Mouse (Mus musculus) brain, embryonic 14.5 days (tissue): ENCODE measurements around the gene Dhx37.

ENCODE experiments used
- CTCF ChIP-seq: fragments of 200-500 bp; IDR thresholded peaks from 2 replicates; pipeline ENCODE4 v1.5.1; 2012; ENCODE audit warnings: inconsistent platforms, mild to moderate bottlenecking, moderate library complexity, borderline replicate concordance; ENCODE audit not compliant: insufficient read depth, insufficient read length; ENCODE audit errors: extremely low read depth
- POLR2A ChIP-seq: fragments of 200-500 bp; IDR thresholded peaks from 2 replicates; pipeline ENCODE4 v1.6.1; 2012; ENCODE audit warnings: mild to moderate bottlenecking, inconsistent platforms, borderline replicate concordance; ENCODE audit not compliant: poor library complexity, insufficient read depth, insufficient read length, severe bottlenecking; ENCODE audit errors: extremely low read depth

DNA sequence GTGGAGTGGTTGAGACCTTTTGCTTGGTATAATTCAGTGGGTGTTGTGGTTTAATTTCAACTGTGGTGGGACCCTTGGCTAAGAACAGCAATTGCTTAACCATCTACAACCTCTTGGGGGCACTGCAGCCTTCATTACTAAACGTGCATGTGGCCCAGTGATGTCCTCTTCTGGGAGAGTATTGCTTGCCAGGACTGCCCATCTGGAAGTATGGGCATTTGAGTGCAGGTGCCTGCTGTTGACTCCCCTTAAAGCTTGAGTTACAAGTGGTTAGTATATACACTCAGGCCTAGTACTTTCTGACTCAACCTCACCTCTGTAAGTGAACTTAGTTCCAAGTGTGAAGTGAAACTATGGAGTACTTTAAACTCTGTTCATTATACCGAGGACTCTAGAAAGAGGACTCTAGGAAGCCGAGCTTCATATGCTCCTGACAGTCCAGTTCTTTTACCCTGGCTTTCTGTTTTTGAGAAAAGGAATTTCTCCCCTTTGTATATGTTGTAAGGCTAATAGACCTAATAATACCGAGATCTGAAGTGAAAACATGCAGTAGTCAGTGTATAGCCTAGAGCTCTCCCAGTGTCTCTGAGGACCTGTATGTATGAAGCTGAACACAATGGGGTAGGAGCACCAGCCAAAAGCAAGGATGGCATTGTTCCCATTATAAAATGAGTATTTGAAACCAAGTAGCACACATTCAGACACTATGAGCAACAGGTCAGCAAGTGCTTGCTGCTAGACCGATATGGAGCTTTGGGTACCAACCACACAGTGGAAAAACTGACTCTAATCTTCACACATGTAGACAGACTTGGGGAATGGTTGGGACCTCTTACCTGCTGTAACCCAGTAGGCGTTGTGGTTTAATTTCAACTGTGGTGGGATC lies 51.0 kb downstream of the Dhx37 start:
- peak; percentile 70 for TF ChIP-seq CTCF
- no peak for TF ChIP-seq POLR2A
